Mouse (Mus musculus) C2C12 (cell line): ENCODE measurements around the gene Polr1d. TPM values are rescaled to one million over a fixed set of nuclear protein-coding genes. Genes with fewer than 3 reads are reported as not detected.

ENCODE experiments used
- H3K27me3 ChIP-seq: one replicate; pipeline ENCODE4 v1.6.1; 2011; ENCODE audit not compliant: control insufficient read depth, insufficient read depth, insufficient read length
- H3K36me3 ChIP-seq: one replicate; pipeline ENCODE4 v1.6.1; 2011; ENCODE audit not compliant: control insufficient read depth, insufficient read depth
- H3K4me3 ChIP-seq: one replicate; pipeline ENCODE4 v1.5.1; 2011; ENCODE audit warnings: mild to moderate bottlenecking, control low read depth; ENCODE audit not compliant: poor library complexity, insufficient read depth, severe bottlenecking
- H3K79me2 ChIP-seq: one replicate; pipeline ENCODE4 v1.6.1; 2011; ENCODE audit not compliant: control insufficient read depth, insufficient read depth
- H3K79me3 ChIP-seq: one replicate; pipeline ENCODE4 v1.6.1; 2011; ENCODE audit warnings: low read depth, control low read depth
- H3ac ChIP-seq: one replicate; pipeline ENCODE3; 2011; ENCODE audit warnings: low read depth; ENCODE audit not compliant: control insufficient read depth, insufficient read length
- CEBPB ChIP-seq: IDR thresholded peaks from one replicate; pipeline ENCODE4 v1.6.1; 2011; ENCODE audit warnings: low read depth, mild to moderate bottlenecking, control low read depth, moderate library complexity
- CTCF ChIP-seq: IDR thresholded peaks from one replicate; pipeline ENCODE4 v1.5.1; 2011; ENCODE audit not compliant: control insufficient read depth, insufficient read depth, insufficient read length
- FOSL1 ChIP-seq: IDR thresholded peaks from one replicate; pipeline ENCODE4 v1.8.0; 2011; ENCODE audit warnings: mild to moderate bottlenecking, low read length; ENCODE audit not compliant: poor library complexity, insufficient read depth, severe bottlenecking
- MAX ChIP-seq: IDR thresholded peaks from one replicate; pipeline ENCODE4 v1.6.1; 2011; ENCODE audit warnings: mild to moderate bottlenecking, control low read depth
- MYOD1 ChIP-seq: IDR thresholded peaks from one replicate; pipeline ENCODE4 v1.6.1; 2011; ENCODE audit warnings: low read depth; ENCODE audit not compliant: control insufficient read depth, insufficient read length
- MYOG ChIP-seq: IDR thresholded peaks from one replicate; pipeline ENCODE4 v1.6.1; 2011; ENCODE audit not compliant: control insufficient read depth, insufficient read length; ENCODE audit errors: extremely low read depth
- USF1 ChIP-seq: IDR thresholded peaks from one replicate; pipeline ENCODE4 v1.6.1; 2011; ENCODE audit warnings: low read depth, mild to moderate bottlenecking, control low read depth, moderate library complexity
- long read RNA-seq, 2 experiments: library from polyadenylated mRNA; unstranded; transcript quantifications; one replicate each; pipeline ENCODE4 v2.0.0; 2019 to 2020
- polyA plus RNA-seq: library from polyadenylated mRNA; unstranded; fragments of >200 nt; fragmentation: generic; extraction: Trizol; gene quantifications from one replicate; pipeline ENCODE4 v1.2.1, GENCODE M21; 2012; ENCODE audit warnings: missing spikeins

Polr1d gene
- polyA plus RNA-seq = 115 TPM
- long read RNA-seq, experiment 1, transcript Polr1d-202 (3 exons, 1,137 nt) = major isoform, 71 of 145 reads
- long read RNA-seq, experiment 1, transcript Polr1d-201 (2 exons, 1,196 nt) = minor isoform, 67 of 145 reads
- long read RNA-seq, experiment 1, partial matches to known transcripts = 5 of 145 reads
- long read RNA-seq, experiment 1, other reads (novel, unspliced or antisense) = 2 of 145 reads
- long read RNA-seq, experiment 2, transcript Polr1d-202 (3 exons, 1,137 nt) = major isoform, 36 of 62 reads
- long read RNA-seq, experiment 2, transcript Polr1d-201 (2 exons, 1,196 nt) = minor isoform, 22 of 62 reads
- long read RNA-seq, experiment 2, partial matches to known transcripts = 0 of 62 reads
- long read RNA-seq, experiment 2, other reads (novel, unspliced or antisense) = 4 of 62 reads

GRCm38 (mm10) chr5:147076799-147077165 is at the start of gene Polr1d:
Polr1d (plus strand) TSS chr5:147077050.
- TF ChIP-seq MYOD1 (peak; percentile 2), CEBPB (no peak)
- Histone ChIP-seq H3ac (peak within 1 kb of the TSS; percentile 86), H3K27me3 (no peaks in the 10 kb centered on the region), H3K79me2 (peaks cover 67% of the 10 kb centered on the region), H3K36me3 (peaks cover 23% of the 10 kb centered on the region), H3K4me3 (peak within 1 kb of the TSS; percentile 82), H3K79me3 (peaks cover 42% of the 10 kb centered on the region)

GRCm38 (mm10) chr5:147031281-147031680 is 45.6 kb upstream of the Polr1d start:
- Histone ChIP-seq H3K36me3 (peaks cover 7% of the 10 kb centered on the region), H3ac (no peak overlapping the region), H3K79me2 (no peaks in the 10 kb centered on the region), H3K27me3 (no peaks in the 10 kb centered on the region), H3K4me3 (no peak overlapping the region), H3K79me3 (peaks cover 2% of the 10 kb centered on the region)
- TF ChIP-seq FOSL1 (no peak), MYOG (no peak), MAX (no peak), USF1 (no peak), CEBPB (no peak)

- TF ChIP-seq USF1 (no peak), MAX (no peak), MYOD1 (no peak), CTCF (no peak), MYOG (no peak), CEBPB (no peak), FOSL1 (no peak)
Measured at GRCm38 (mm10) chr5:147033155-147033554, 43.7 kb upstream of the Polr1d start.

GRCm38 (mm10) chr5:147034283-147034682 is 42.6 kb upstream of the Polr1d start:
- Histone ChIP-seq H3K36me3 (peaks cover 7% of the 10 kb centered on the region), H3K4me3 (no peak overlapping the region), H3ac (no peak overlapping the region), H3K79me3 (peaks cover 2% of the 10 kb centered on the region), H3K27me3 (no peaks in the 10 kb centered on the region), H3K79me2 (no peaks in the 10 kb centered on the region)
- TF ChIP-seq CTCF = no peak
- TF ChIP-seq CEBPB = no peak
- no peak for TF ChIP-seq USF1
- TF ChIP-seq MAX = no peak
- TF ChIP-seq FOSL1 = no peak
- no peak for TF ChIP-seq MYOG
- TF ChIP-seq MYOD1 = no peak

More at GRCm38 (mm10) chr5:147033155-147033554, 43.7 kb upstream of the Polr1d start:
- H3ac ChIP-seq = no peak overlapping the region
- no peaks in the 10 kb centered on the region for H3K27me3 ChIP-seq
- peaks cover 2% of the 10 kb centered on the region for H3K79me3 ChIP-seq
- H3K36me3 ChIP-seq = peaks cover 7% of the 10 kb centered on the region
- H3K4me3 ChIP-seq = no peak overlapping the region
- no peaks in the 10 kb centered on the region for H3K79me2 ChIP-seq

GRCm38 (mm10) chr5:147035301-147035700 is 41.5 kb upstream of the Polr1d start:
- H3K27me3 ChIP-seq = no peaks in the 10 kb centered on the region
- TF ChIP-seq MAX (no peak), MYOG (no peak), FOSL1 (no peak), MYOD1 (no peak), CTCF (no peak), CEBPB (no peak), USF1 (no peak)
- H3ac ChIP-seq = no peak overlapping the region
- H3K79me3 ChIP-seq = peaks cover 2% of the 10 kb centered on the region
- no peaks in the 10 kb centered on the region for H3K79me2 ChIP-seq
- H3K4me3 ChIP-seq = no peak overlapping the region
- H3K36me3 ChIP-seq = peaks cover 7% of the 10 kb centered on the region

GRCm38 (mm10) chr5:147036028-147036427 is 40.8 kb upstream of the Polr1d start:
- no peak overlapping the region for H3K4me3 ChIP-seq
- peaks cover 2% of the 10 kb centered on the region for H3K79me3 ChIP-seq
- no peak overlapping the region for H3ac ChIP-seq
- no peaks in the 10 kb centered on the region for H3K27me3 ChIP-seq
- TF ChIP-seq CEBPB (no peak), MYOD1 (no peak), USF1 (no peak), CTCF (no peak), FOSL1 (no peak), MAX (no peak), MYOG (no peak)
- peaks cover 7% of the 10 kb centered on the region for H3K36me3 ChIP-seq
- no peaks in the 10 kb centered on the region for H3K79me2 ChIP-seq
